7 mouse cellular contexts compared by ENCODE assay signal in the genomic region with DNA sequence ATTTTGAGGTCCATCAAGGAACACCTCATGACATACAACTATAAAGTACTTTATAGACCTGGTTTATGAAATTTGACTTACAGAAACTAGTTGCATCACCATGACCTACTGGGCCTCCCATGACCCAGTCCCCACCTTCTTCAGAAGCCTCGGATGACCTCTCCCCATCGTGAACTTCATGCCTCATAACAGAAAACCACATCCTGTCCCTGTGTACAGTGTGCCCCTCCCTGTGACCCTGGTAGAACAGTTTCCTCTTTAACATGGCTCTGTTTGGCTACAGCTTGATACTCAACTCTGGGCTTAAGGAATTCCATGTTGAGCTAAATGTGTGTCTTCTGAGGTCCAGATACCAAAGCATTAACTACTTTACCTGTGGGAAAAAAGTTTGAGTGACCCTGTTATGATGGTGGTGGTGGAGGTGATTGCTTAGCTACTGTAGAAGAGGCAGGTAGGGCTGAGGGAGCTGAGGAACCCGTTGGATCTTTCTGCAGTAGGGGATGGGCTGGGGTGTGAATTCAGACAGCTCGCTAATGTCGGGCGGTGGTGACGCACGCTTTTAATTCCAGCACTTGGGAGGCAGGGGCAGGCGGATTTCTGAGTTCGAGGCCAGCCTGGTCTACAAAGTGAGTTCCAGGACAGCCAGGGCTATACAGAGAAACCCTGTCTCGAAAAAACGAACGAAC. TPM values are rescaled to one million over a fixed set of nuclear protein-coding genes. Genes with fewer than 3 reads are reported as not detected.
DNase-seq lines count a peak whose midpoint lies in the region.

No protein-coding gene starts in this region.

- intact Hi-C loops in left cerebral cortex, postnatal 25 days (cut with DNase I) = no loop called here

- peak; percentile 53 for DNase-seq in A20 (ENCODE audit: low read depth, low spot score)
- peak; percentile 87 for DNase-seq in CD4-positive, CD25-positive, alpha-beta regulatory T cell, adult 2 months (ENCODE audit: low read depth, low spot score)
- peak; percentile 79 for DNase-seq in lung, postnatal 25 days (ENCODE audit: low spot score)
- DNase-seq in spleen, adult 18-20 months = peak; percentile 45 to 65
- no peak for DNase-seq in left cerebral cortex, postnatal 25 days (ENCODE audit: low spot score in 2 of 2)
- no peak for DNase-seq in cerebellum, postnatal 4 days (ENCODE audit: low spot score in 2 of 2)
- DNase-seq in Muller cell, postnatal 12 days (ENCODE audit: inconsistent ontology term) = no peak

RNA-seq across cellular contexts. Expression of gene Mdm1, which starts 58.4 kb away (rescaled TPM):
- total RNA-seq in left cerebral cortex, postnatal 25 days (2021) = 1 to 10 TPM; 5.3 to 5.8 TPM

Comparison
In these comparisons a context has a peak if more than half of its experiments do, and no peak if none do; other contexts are left out.
1. DNase-seq: peak in A20 (single experiment), CD4-positive, CD25-positive, alpha-beta regulatory T cell, adult 2 months (single experiment), lung, postnatal 25 days (single experiment) and spleen, adult 18-20 months (2 of 2); none in left cerebral cortex, postnatal 25 days (0 of 2), cerebellum, postnatal 4 days (0 of 2) and Muller cell, postnatal 12 days (single experiment).